Mouse (Mus musculus) neural tube, embryonic 10.5 days (tissue): ENCODE measurements around the gene Akr1c18.
"Not testable (repeated sequence)": the region's sequence is repeated elsewhere in the genome, so short reads cannot be mapped to it uniquely, and the experiment has no call there.

Source experiments
- DNase-seq: peaks from one replicate; pipeline ENCODE4 v3.0.0-alpha.2; 2017; ENCODE audit warnings: low spot score; ENCODE audit errors: extremely low spot score

Gene Akr1c18

DNA sequence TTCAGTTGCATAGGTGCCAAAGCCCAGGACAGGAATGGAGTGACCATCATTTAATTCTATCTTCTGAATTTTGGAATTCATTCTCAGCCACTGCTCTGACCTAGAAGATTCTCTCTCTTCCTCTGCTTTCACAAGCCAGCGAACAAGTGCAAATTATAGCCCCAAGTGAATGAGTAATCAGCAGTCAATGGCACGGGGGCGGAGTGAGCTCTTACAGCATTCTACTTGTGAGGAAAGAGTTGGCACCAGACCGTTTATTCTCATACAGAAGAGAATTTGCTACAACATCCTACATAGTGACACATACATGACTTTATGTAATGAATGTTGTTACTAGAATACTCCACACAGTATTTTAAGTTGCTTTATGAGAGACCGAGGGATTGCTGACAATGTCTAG is at the start of gene Akr1c18:
Akr1c18 (minus strand) TSS at position 137 of the 400 bp plus-strand sequence.
- DNase-seq, result no peak

DNA sequence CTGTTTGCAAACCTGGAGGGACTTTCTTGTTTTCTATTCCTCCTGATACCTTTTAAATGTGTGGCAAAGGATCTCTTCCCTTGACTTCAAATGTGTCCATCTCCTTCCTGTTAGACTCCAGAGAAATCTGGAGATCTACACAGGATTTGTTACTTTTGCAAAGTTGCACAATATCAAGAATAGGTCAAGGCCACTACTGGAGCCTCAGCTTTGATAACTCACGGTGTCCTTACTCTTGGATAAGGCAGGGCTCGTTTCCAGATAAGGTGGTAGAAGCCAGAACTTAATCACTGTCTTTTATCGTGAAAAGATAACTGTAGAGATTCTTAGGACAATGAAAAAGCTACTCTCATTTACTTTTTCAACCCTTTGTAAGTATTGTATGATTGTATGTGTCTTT is 42.1 kb upstream of the Akr1c18 start:
- no peak for DNase-seq

DNA sequence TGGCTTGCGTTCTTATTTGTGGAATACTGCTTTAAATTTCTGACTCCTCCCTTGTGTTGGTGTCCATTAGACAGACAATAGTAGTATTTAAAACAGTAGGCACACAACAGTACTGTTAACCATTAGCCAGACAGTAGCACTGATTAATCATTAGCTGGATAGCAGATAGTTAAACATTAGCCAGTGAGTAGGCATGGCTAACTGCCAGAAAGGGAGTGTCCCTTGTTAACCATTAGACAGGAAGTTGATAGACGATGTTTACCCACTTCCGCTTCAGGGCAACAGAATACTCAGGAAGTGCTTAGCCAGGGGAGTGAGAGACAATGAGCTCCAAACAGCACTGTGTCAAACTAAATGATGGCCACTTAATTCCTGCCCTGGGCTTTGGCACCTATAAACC is 40.5 kb upstream of the Akr1c18 start, which contains the start of gene Akr1c13:
Akr1c13 (plus strand) TSS at position 247 of the 400 bp plus-strand sequence.
- DNase-seq, result no peak

DNA sequence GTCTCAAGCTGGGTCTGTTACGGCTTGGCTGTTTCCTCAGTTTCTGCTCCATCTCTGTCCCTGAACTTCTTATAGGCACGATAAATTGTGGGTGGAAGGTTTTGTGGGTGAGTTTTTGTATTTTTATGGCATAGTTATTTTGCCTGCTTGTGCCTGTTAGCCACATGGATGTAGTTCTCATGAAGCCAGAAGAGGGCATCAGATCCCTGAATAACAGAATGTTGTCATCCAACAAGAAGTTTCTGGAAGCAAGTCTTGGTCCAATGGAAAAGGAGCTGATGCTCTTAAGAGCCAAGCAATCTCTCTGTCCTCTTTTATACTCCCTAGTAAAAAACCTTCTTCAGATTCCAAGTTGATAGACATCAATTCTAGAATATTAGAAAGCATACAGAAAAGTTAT is 37.7 kb upstream of the Akr1c18 start:
- no peak for DNase-seq

DNA sequence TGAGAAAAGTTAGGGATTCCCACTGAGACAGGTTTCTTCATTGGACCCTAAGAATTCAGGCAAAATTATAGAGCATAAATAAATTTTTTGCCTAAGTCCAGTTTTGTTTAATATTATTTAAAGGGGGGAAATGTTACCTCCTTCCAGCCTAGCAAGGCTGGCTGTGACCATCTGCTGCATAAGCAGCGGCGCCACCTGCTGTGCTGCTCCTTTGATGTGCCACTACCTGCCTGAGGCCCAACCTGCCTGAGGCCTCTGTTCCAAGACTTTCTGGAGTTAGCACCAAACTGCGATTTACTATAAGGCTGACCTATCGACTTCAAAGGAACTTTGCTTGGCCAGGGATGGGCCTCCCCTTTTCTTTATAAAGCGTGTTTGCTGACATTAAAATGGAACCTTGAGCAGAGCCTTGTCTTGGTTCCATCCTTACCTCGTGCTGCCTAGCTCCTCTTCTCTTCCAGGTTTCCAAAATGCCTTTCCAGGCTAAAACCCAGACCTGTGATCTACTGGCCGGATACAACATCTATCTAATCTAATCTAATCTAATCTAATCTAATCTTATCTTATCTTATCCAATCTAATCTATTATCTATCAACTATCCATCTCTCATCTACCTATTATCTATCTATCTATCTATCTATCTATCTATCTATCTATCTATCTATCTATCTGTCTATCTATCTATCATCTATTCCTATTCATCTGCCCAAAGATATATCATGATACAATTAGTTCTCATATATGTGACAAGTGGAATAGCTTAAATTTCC is 36.4 kb upstream of the Akr1c18 start:
- not testable (repeated sequence) for DNase-seq

DNA sequence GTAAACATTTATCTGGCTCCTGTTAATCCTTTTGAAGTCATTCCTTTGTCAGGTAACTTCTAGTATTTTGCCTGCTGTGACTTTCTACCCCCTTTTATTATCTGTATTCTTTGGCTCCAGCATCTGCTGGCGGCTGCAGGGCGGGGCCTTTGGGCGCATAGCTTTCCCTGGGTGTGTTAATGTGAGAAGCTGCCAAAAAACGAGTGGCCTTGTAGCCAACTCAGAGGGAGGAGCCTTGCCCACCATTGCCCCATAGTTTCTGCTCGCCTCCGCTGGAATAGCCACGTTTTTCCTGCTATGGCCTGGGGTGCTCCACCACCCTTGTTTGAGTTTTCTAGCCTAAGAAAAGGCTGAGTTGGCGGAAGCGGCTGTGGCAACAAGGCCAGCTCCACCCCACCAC is 32.7 kb upstream of the Akr1c18 start:
- no peak for DNase-seq

DNA sequence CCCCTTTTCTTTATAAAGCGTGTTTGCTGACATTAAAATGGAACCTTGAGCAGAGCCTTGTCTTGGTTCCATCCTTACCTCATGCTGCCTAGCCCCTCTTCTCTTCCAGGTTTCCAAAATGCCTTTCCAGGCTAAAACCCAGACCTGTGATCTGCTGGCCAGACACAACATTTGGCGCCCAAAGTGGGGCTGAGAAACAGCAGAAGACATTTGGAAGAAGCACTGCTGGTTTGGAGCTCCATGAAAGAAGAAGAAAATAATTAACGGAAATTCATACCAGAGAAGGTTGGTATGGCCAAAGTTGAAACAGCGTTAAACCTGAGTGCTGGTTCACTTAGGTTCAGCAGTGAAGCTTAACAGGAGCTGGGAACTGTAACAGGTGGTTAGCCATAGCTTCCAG is 30.9 kb upstream of the Akr1c18 start:
- not testable (repeated sequence) for DNase-seq

DNA sequence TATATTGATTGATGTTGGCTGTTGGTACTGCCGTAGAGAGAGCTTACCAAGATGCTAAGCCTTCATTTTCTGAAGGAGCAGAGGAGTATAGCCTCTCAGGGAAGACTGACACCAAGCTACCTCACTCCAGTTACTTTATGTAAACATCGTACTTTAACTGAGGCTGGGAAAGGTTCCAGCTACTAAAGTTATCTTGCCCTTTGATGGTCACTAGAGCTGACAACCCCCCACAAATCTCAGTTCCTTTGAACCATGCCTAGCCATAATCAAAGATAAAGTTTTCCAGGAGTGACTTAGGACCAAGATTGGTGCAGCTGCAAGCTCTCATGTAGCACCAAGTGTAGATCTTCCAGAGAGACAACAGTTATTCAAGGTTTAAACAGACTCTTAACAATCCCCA is 22.5 kb upstream of the Akr1c18 start:
- DNase-seq, result no peak

DNA sequence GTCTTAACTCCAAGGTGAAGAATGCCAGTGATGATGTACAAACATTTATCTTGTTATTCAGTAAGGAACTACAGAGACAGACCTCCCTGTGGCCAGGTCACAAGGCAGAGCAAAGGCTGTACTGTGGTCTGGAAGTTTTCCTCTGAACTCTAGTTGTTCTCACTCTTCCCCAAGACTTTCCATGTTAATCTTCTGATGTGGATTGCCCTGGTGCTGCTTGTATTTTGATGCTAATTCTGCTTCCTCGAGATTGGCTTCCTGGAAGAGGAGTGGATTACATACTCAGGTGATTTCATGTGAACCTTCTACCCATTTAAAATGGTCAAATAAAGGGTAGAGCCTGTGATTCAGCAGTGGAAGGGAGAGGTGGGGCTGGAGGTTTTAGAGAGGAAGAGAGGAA is 17.6 kb upstream of the Akr1c18 start:
- DNase-seq, result no peak

DNA sequence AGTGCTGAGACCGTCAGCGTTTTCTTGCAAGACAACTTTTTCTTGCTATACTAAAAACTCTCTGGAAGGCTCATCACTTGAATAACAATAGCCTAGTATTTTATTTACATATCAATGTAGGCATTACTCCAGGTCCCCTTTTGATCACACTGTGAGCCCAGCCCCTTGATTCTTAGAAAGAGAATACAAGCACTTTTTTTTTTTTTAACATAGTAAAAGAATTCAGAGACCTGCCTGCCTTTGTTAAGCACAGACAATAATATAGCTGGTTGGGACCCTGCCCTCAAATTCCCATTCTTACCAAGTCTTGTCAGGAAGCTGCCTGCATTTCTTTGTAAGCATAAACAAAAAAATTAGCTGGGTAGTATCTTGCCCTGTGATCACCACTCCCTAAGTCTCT is 4.8 kb upstream of the Akr1c18 start:
- no peak for DNase-seq

DNA sequence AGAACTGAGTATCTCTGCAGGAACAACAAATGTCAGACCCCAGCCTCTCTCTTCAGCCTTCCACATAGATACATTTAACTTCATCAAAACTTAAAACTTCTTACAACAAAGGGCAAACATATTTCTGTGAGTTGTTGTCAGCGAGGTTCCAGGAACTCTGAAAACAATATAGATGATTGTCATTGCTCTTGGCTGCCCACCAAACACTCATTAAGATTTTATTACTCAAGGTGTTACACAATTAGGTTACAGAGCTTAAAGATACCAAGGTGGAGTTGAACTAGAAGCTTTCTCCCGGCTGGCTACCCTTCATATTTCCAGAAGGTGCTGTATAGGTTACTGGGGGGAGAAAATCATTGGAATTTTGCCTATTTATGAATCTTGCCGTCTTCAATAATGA is 3.1 kb upstream of the Akr1c18 start:
- no peak for DNase-seq

DNA sequence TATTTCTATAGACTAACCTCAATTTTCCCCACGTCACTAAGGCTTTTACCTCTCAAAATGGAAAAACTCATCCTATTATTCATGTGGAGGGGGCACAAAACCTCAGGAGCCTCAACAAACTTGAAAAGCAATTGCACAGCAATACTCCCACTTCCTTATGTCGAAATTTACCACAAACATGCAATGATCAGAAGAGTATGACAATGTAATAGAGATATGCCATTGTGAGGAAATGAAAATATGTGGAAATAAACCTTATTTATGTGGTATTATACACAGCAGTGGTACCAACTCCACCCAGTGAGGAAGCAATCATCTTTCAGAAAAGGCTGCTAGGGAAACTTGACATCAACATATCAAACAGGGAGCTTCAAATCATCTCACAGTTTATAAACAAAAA is 2.5 kb upstream of the Akr1c18 start:
- DNase-seq, result no peak

DNA sequence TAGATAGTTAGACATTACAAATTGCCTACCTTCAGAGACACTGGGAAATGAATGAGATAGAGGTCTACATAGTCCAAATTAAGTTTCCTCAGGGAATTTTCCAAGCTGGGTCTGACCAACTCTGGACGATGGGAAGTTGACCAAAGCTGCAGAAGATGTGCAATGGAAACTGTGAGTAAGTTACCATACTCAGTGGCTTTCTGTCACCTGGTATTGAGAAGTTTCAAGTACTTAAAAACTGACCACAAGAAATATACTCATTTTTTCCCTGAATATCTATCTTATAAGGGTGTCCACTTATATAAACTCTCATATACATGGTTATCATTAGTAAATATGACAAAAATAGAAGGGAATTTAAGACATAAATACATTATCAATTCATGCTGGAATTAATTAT is 6.2 kb downstream of the Akr1c18 start:
- no peak for DNase-seq

DNA sequence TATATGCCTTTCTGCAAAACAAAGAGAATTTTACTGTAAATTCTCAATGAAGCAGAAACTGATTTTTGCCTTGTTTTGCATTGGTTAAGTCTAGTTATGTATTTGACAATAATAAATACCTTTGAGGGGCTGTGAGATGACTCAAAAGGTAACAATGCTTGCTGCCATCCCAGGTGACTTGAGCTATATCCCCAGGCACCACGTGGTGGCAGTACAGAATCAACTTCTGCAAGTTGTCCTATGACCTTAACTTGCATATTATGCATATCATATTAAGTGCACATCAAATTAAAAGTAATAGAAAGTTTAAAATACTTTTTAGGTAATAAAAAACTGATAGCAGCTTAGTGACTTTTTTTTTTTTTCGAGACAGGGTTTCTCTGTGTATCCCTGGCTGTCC is 17.4 kb downstream of the Akr1c18 start:
- no peak for DNase-seq

DNA sequence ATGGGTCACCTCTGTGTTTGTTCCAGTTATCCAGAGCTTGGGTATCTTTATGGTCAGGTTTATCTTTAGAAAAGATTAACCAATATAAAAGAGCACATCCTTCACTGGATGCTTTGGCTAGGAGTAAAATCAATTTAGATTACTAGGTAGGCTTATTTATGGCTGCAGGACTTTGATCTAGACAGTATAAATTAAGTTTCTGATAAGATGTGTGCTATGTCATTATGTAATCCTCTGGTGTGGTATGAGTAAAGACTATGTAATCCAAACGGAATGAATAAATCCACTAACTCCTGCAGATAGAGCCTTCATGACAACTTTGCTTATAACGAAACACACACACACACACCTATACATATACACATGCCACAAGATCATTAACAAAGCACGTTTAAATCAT is 18.7 kb downstream of the Akr1c18 start:
- DNase-seq, result no peak

DNA sequence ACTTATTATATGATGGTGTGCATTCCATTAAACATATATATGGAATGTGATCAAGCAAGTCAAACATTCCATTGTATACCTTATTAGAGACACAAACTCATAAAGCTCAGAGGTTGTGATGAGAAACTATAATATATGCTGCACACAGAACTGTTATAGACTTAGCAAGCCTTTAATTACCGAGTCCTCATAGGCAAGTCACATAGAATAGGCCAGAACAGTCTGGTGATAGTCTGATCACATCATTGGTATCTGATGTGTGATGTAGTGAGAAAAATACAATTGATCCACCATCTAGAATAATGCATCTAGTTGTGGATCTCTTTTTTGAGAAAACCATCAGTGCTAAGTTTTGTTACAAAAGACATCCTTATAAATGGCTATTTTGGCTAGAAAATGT is 19.1 kb downstream of the Akr1c18 start:
- DNase-seq, result no peak

DNA sequence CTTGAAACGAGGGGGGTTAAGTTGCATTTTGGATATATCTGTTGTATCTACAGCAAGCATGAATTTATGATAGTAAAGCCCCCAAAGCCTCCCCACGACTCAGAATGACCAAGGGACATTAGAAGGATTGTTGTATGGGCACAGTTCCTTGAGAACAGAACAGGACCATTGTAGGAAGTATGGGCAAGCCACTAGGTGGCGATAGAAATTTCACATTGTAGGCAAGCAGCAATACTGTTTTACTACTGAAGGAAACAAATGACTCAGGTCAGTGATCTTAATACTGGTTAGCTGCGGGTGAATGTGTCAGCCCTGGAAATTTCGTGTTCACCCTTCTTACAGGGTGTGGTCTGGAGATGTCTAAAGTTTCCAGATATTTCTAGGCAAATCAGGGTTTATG is 21.4 kb downstream of the Akr1c18 start:
- DNase-seq, result peak; percentile 13

DNA sequence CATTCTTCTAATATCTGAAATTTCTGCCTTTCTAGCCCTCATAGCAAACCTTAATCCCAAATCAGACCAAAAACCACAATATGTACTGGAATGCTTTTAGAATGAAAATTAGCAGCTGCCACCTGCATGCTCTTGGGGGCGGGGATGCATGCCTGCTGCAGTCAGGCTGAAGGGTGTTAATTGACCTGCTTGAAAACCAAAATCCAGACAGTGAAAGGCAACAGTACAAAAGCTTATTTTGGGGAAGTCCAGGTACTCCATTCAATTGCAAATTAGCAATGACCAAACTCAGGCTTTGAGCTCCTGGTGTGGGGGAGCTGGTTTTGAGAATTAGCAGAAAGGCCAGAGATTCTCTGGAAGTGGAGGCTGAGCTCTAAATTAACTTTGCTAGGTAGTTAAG is 24.6 kb downstream of the Akr1c18 start:
- not testable (repeated sequence) for DNase-seq

DNA sequence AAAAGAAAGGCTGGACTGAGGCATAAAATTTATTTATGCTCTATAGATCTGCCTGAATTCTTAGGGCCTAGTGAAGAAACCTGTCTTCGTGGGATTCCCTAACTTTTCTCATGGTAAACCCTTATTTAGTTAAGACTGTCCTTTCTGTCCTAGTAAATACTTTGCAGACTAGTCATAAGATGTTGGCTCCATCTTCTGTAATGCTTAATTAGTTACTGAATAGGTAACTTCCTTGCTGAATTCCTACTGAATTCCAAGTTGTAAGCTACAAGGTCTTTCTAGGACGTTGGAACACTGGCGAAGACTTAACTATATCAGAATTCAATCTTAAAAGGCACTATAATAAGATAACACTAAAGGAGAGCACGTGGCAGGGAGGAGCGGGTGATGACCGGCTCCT is 26.0 kb downstream of the Akr1c18 start:
- DNase-seq, result not testable (repeated sequence)

DNA sequence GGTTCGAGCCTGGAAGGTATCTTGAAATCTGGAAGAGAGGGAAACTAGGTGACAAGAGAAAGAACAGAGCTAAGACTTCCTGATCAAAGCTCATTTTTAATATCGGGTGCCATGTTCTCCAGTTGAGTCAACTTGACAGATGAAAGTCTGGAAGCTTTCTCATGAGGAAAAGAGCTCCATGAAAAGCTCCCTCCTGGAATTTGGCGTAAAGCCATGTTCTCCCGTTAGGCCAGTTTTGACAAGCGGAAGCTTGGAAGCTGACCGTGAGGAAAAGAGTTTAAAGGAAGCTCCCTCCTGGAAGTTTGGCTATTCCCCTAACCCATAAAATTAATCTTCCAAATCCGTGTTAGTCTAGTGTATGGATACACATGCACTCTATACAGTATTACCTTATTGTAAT is 27.3 kb downstream of the Akr1c18 start:
- no peak for DNase-seq

DNA sequence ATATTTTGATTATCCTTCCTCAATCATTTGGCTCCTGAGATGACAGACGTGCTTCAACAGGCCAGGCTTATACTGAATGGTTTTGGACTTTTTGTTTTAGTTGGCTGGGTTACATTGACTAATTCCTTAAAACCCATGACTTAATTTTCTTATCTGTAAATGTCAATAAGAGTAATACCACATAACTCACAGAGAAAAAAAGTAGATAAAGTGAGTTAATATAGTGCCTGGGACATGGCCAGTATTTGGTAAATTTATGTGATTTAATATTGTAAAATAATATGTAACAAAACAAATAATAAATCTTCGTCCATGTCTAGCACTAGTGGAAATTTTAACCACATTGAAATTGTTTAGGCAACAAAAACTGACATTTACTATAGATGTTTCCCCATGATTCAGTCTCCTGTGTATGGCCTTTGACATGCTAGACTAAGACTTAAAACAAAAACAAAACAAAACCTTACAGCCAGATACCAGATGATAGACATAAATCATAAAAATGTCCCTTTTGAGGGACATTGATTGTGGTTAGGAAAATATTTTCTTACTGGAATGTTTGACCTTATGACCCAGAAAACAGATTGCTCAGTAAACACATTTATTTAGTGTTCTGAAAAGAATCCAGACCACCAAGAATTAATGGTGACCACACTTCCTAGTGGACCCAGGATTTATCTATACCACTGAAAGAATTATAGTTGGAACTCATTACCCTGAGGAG is 31.1 kb downstream of the Akr1c18 start:
- DNase-seq, result no peak

DNA sequence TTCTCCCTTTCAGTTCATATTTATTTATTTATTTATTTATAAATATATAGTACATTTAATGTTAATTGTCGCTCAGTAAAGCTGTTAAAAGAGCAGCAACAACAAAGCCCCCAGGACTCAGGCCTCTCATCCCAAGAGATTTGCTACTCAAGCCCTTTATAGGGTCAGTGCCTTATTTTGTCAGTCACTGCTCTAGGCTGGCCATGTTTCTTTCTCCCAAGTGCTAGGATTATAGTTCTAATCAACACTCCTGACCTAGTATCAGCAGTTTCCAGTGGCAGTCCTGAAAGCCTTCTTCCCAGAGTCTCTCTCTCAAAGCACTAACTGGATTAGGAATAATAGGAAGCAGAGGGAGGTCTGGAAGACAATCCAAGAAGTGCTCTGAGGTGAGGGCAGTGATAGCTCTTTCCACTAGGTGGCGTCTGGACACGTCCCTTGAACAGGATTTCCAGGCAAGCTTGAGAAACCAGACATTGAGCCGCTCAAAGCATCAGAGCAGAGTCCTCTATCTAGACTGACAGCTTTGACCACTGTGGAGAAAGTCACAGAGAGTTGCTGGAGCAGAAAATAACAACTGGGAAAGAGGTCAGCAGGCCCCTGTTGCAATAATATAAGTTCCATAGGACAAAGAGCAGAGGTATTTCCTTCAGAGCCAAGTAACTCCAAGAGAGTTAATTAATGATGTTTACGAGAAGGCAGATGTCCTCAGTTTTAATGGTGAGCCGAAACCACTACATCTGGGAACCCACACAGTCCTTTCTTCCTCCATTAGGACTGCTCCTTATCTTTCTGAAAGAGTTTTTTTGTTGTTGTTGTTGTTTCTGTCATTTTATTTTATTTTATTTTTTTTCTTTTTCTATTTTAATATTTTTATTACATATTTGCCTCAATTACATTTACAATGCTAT is 39.9 kb downstream of the Akr1c18 start:
- peak; percentile 61 for DNase-seq
